Mouse (Mus musculus) kidney, adult 2 months (tissue): Measurements from ENCODE around the gene Dner.

ENCODE experiments used
- CTCF ChIP-seq: fragments of 200-500 bp; conservative IDR thresholded peaks from 2 replicates; pipeline ENCODE4 v1.5.1; 2011; ENCODE audit warnings: low read depth, mild to moderate bottlenecking, control low read depth, low read length, moderate library complexity, mixed read lengths; ENCODE audit not compliant: insufficient read depth, insufficient read length
- POLR2A ChIP-seq: fragments of 200-500 bp; IDR thresholded peaks from one replicate; pipeline ENCODE4 v1.6.1; 2011; ENCODE audit warnings: low read depth, low read length, control low read depth

DNA sequence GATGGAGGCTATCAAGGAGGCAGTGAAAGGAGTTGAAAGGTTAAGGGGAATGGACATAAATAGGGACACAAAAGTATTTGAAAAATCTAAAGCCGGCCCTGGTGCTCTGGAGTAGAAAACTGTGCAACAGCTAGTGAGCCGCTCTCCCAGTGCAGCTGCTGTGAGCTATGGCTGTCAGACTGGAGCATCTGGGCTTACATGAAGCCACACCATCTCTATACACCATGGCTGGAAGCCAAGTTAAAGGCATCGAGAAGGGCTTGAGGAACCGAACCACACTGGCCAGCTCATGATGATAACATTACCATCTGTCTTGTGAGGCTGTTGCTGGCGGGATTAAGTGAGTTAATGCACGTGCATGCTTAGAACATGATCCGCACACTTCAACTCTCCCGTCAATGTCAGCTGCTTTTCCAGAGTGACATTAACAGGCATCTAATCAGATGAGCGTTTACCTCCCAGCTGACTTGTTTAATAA is 278.2 kb downstream of the Dner start:
- TF ChIP-seq CTCF (no peak), POLR2A (no peak)
